Comparison of ENCODE assay signal across 8 mouse cellular contexts in genomic region chr15:30480676-30481075, GRCm38 (mm10).
DNase-seq lines count a peak whose midpoint lies in the region; ATAC-seq lines count a peak whose summit lies in the region.

No protein-coding gene starts in this region.

- peak; percentile 4 to 6 for DNase-seq in heart, postnatal 36 days
- no peak for DNase-seq in heart, postnatal 25 days (ENCODE audit: low spot score)
- peak; percentile 7 for DNase-seq in ES-CJ7 (ENCODE audit: low read depth, low spot score)
- DNase-seq in cerebellum, adult 18-20 months: peak; percentile 80 to 86
- peak; percentile 47 to 72 for DNase-seq in layer of hippocampus, postnatal 14 days (ENCODE audit: low spot score in 2 of 2)

- ATAC-seq in activated CD4-positive, CD25-positive, alpha-beta regulatory T cell, adult 4 months: no peak
- no peak for ATAC-seq in inflammation-experienced regulatory T-cells, adult 6 months
- no peak for ATAC-seq in megakaryocyte-erythroid progenitor cell, adult 5-6 weeks (replicated peaks; ENCODE audit: low FRiP score, low TSS enrichment, poor library complexity, severe bottlenecking)

- intact Hi-C loops in heart, postnatal 36 days (cut with DNase I): no loop called here
- intact Hi-C loops in heart, postnatal 25 days (cut with DNase I): no loop called here
